Mouse (Mus musculus) thymus, postnatal 14 days (tissue): Measurements from ENCODE around the gene Gjc2.

ENCODE experiments used
- DNase-seq: peaks from one replicate; pipeline ENCODE4 v3.0.0; 2021

Gjc2 gene

DNA sequence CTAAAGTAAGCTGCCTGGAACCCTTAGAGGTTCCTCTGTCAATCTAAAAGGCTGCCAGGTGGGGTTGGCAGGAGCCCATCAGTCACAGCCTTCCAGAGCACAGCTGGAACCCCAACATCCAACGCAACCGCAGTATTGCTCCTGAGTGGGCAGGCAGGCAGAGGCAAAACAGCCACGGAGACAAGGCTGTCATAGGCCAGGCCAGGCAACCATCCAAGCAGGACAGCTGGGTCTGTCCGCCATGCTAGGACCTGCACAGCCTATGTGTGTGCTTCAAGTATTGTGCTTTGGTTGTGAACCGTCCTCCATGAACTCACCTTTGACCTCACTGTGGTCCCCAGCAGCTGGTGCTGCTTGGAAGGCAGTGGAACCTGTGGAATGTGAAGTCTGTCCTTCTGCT is 27.1 kb downstream of the Gjc2 start:
- no peak for DNase-seq

GRCm38 (mm10) chr11:59154220-59154619 is 28.8 kb downstream of the Gjc2 start:
- DNase-seq: no peak

DNA sequence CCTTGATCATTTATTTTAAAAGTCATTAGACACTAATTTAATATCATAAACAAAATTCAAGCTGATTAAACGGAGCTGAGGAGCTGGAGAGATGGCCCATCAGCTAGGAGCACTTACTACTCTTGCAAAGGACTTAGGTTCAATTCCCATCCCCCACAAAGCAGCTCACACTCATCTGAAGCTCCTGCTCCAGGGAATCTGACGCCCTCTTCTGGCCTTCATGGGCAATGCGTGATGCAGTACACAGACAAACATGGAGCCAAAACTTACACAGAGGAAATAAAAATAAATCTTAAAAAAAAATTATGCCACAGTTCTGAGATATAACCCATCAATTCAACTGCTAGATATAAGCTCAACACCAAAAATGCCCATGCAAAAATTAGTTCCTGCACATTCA is 31.3 kb downstream of the Gjc2 start:
- no peak for DNase-seq

GRCm38 (mm10) chr11:59149302-59149701 is 33.7 kb downstream of the Gjc2 start:
- no peak for DNase-seq

DNA sequence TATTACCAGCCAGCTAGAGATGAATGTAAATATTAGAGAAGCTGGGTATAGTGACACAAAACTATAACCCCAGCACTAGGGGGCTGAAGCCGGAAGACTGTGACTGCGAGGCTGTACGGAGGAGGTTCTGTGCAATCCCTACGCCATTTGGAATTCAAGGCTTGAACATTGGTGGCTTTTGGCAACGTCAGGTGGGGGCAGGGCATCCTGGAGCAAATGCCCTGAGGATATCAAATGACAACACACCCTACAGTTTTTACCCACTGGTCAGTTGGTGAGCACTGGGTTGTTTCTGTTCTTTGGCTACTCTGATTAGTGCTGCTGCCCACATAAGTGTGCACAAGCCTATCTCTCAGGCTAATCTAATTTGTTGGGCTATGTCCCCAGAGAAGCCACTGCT is 40.1 kb downstream of the Gjc2 start:
- DNase-seq: no peak

DNA sequence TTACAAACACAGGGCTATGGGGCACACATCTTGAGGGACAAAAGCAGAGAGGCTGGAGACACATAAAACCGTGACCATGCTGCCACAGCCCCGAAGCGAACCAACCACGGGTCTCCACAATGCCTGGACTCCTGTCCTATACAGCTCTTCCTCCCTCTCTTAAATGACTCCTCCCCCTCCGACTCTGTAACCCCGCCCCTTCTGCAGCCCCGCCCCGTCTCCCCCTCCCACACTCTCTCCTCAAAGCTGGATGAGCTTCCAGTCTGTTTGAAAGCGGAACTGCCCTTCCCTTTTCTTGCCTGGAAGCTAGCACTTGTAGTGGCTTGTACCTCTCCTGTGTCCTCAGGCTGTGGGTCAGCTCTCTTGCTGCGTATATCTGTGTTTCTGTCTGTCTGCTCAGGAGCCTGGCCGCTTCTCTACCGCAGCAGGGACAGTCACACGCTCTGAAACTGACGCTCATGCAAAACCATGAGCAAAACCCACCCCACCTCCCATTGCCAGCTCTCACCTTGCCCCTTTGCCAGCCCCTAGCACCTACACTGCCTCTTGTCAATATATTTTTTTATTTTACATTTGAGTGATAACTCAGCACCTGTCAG is 41.1 kb downstream of the Gjc2 start:
- no peak for DNase-seq

GRCm38 (mm10) chr11:59138537-59139486 is 44.2 kb downstream of the Gjc2 start:
- DNase-seq: no peak

- no peak for DNase-seq
Observed at GRCm38 (mm10) chr11:59136994-59137706, 45.9 kb downstream of the Gjc2 start.

DNA sequence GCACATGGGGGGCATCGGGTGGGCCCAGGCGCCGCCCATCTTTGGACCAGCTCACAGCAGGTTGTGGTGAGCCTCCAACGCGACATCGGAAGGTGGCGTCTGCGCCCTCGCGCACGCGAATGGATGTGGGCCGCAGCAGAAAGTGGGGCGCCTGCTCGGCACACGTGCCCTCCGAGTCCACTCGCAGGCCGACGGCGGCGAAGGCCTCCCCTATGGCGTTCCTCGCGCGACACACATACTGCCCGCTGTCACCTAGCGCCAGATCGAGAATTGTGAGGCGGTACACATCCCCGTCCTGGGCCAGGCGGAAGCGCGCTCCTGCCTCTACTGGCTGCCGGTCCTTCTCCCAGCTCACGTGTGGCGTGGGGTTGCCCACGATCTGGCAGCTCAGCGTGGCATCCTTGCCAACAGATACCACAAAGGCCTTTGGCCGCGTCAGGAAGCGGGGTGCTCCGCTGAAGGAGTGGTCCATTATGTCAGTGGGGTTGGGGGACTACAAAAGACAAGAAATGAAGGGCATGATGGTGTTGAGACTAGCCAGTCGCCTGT is 47.0 kb downstream of the Gjc2 start, which contains the start of gene Obscn:
Gene Obscn, minus strand, starts transcription at position 499 of the 549 bp plus-strand sequence.
- no peak for DNase-seq

DNA sequence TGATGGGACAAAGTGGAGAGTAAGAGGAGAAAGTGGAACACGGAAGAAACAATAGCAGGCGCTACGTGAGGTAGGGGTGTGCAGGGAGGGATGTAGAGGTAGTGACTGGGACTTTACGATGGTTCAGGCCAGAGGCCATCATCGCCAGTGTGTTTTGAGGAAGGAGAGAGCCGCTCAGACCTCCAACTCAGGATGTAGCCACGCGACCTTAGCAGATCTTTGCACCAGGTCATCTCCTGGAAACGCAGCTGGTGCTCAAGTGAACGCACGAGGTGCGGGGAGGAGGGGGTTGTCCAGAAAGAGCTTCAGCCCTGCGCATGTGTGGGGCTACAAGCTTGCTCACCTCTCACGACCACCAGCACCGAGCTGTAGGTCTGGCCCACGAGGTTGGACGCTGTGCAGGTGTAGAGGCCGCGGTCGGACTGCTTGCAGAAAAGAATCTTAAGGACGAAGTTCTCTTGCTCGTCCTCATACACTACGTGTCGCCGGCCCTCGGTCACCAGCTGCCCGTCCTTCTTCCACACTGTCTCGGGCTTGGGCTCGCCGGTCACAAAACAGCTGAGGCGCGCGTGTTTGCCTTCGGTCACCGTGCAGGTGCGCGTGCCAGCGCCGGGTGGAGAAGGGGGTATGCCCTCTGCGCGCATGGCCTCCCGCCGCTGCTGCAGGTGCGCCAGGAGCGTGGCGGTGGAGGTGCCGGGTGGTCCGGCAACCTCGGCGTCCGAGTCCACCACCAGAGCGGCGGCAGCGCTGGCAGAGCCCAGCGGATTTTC is 47.8 kb downstream of the Gjc2 start:
- no peak for DNase-seq

DNA sequence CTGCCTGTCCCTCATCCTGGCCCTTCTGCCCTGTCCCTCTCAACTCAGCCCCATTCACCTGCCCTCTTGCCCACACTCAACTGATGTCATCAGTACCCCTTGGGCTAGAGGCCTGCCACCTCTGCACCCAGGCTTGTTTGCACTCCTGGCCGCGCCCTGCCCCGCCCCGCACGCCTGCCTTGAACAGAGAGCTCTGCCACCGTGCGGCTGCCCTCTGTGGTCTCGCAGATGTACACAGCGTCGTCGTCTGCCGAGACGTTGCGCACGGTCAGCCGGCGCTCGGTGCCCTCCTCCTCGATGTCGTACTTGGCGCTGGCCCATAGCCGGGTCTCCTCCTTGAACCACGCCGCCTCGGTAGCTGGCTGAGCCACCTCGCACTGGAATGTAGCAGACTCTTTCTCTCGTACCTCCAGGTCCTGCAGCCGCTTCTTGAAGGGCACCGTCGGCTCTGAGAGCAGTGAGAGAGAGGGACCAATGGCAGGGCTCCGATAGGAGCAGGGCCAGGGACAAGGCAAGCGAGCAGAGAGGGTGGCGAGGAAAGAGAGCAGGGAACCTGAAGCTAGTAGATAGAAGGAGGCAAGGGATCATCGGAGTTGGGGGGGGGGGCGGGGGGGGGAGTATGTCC is 48.5 kb downstream of the Gjc2 start:
- DNase-seq: no peak

DNA sequence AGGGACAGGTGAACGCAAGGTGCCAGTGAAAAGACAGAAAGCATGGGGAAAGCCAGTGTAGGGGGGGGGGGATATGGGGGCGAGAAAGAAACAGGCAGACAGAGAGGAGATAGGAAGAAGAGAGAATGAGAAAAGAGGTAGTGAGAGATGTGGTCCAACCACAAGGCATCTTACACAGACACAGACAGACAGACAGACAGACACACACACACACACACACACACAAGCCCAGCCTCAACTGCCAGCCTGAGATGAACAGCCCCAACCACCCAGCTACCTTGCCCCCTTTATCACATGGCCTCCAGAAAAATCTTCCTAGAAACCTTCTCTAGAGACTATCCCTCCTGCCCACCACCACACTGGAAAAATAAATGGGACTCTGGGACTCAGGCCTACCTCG is 50.9 kb downstream of the Gjc2 start:
- no peak for DNase-seq

DNA sequence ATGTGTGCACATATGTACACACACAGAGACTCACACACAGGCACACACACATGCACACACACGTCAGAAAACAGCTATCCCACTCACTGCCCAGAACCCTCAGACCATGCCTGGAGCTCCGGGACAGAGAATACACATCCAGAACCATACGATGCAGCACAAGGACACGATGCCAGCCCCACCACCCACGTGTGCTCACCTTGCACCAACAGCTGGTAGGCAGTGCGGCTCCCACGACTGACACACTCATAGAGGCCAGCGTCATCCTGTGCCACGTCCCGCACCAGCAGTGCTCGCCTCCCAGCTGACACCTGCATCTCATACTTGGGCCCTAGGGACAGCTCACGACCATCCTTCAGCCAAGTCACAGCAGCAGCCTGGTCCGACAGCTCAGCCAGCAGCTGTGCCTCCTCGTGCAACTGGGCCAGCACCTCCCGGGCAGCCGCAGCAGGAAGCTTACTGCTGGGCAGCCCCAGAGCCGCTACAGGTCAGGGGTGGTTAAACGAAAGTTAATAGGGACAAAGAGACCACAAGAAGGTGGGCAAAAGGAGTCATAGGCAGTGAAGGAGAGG is 51.6 kb downstream of the Gjc2 start:
- DNase-seq: no peak

- no peak for DNase-seq
Observed at GRCm38 (mm10) chr11:59130782-59131181, 52.2 kb downstream of the Gjc2 start.
